Mouse (Mus musculus) thymus, postnatal 0 days (tissue): Measurements from ENCODE around the gene Wdr78. TPM values are rescaled to one million over a fixed set of nuclear protein-coding genes. Genes with fewer than 3 reads are reported as not detected.

Experiments
- polyA plus RNA-seq: library from polyadenylated mRNA; unstranded; fragments of >200 nt; fragmentation: Nextera tagmentation; extraction: Ambion mirVana; gene quantifications from 2 replicates; pipeline ENCODE4 v1.2.1, GENCODE M21; 2015

Wdr78 gene
- polyA plus RNA-seq, 1 experiment from 2014 or later: 8.8 TPM

Other genes starting within 250 kb of the Wdr78 start
- 52.0 and 62.1 TPM in 2 replicates for gene Tctex1d1, start 135.9 kb downstream of the Wdr78 start, polyA plus RNA-seq
- gene Insl5, start 87.7 kb downstream of the Wdr78 start, polyA plus RNA-seq: 13.6 and 17.9 TPM in 2 replicates
- gene Mier1, start 165 bp downstream of the Wdr78 start, polyA plus RNA-seq: 116 and 169 TPM in 2 replicates
- gene Slc35d1, start 100.6 kb upstream of the Wdr78 start, polyA plus RNA-seq: 24.1 and 26.6 TPM in 2 replicates
- gene 4921539E11Rik, start 176.3 kb upstream of the Wdr78 start, polyA plus RNA-seq: not detected in 2 replicates
- 52.9 and 54.5 TPM in 2 replicates for gene Oma1, start 199.3 kb upstream of the Wdr78 start, polyA plus RNA-seq